Mouse (Mus musculus) urinary bladder, adult 2 months (tissue): ENCODE results near the gene Hist1h4c. TPM values are rescaled to one million over a fixed set of nuclear protein-coding genes. Genes with fewer than 3 reads are reported as not detected.
A peak's percentile ranks its signal among the peaks of the same experiment; 100 is the strongest.

Source experiments
- DNase-seq: peaks from one replicate; pipeline ENCODE4 v3.0.0; 2022; ENCODE audit warnings: low spot score
- polyA plus RNA-seq: library from polyadenylated mRNA; depleted of rRNA; stranded (reverse); fragments of >200 nt; gene quantifications from 2 replicates; pipeline ENCODE4 v1.2.3, GENCODE M21; 2012; rRNA removed

The Hist1h4c gene
- polyA plus RNA-seq: 0.47 and 1.7 TPM in 2 replicates

DNA sequence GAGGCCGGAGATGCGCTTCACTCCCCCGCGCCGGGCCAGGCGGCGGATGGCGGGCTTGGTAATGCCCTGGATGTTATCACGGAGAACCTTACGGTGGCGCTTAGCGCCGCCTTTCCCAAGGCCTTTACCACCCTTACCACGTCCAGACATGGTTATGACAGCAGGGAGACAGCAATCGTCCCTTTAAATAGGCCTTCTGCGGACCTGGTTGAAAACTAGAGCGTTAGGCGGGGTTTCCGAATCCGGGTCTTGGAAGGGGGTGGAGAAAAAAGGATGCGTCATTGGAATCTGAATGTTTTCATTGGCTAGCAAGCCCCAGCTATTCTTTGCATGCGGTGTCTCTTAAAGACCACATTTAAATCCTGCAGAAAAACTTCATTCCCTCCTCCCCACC lies at the start of gene Hist1h4c:
Gene Hist1h4c, minus strand, starts transcription at position 155 of the 394 bp plus-strand sequence.
- peak; percentile 96 for DNase-seq

DNA sequence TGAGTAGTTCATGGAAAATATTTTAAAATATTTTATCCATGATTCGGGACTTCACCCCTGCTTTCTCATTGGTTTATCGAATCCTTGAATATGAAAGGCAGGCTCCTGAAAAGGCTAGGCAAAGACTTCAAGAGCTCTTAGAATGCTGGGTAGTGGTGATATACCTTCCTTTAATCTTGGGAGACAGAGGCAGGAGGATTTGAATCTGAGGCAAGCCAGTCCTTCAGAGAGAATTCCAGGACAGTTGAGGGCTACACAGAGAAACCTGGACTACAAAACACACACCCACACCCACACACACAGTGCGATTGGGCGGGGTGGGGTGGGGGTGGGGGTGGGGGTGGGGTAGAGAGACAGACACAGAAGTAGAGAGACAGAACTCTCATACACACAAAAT lies 49.6 kb upstream of the Hist1h4c start:
- no peak for DNase-seq

DNA sequence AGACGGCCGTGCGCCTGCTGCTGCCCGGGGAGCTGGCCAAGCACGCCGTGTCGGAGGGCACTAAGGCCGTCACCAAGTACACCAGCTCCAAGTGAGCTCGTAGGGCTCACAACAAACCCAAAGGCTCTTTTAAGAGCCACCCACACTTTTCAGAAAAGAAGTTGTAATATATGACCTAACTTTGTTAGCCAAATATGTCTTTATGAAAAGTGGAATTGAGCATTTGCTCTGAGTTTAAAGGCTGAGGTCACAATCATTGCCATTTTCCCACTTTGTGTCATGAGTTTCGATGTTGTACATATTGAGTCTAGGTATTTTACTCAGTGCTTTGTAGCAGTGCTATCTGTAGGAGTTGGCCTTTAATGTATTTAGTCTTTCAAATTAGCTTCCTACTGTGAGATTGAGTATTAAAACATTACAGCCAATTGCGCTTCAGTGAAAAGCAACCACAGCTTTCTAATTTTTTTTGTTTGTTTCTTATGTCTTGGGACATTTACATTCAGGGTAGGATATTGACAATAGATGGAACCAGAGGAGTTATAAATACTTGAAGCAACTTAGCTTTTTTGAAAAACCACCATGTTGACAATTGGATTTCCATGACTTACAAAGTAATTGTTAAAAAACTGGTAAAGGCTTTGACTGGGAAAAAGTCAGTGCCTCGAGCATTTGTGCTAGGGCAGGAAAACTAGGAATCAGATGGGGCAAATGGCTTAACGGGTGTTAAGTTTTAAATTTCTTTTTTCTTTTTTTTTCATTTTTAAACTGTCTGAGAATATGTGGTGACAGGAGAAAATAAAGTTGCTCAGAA lies 49.0 kb upstream of the Hist1h4c start:
- no peak for DNase-seq

DNA sequence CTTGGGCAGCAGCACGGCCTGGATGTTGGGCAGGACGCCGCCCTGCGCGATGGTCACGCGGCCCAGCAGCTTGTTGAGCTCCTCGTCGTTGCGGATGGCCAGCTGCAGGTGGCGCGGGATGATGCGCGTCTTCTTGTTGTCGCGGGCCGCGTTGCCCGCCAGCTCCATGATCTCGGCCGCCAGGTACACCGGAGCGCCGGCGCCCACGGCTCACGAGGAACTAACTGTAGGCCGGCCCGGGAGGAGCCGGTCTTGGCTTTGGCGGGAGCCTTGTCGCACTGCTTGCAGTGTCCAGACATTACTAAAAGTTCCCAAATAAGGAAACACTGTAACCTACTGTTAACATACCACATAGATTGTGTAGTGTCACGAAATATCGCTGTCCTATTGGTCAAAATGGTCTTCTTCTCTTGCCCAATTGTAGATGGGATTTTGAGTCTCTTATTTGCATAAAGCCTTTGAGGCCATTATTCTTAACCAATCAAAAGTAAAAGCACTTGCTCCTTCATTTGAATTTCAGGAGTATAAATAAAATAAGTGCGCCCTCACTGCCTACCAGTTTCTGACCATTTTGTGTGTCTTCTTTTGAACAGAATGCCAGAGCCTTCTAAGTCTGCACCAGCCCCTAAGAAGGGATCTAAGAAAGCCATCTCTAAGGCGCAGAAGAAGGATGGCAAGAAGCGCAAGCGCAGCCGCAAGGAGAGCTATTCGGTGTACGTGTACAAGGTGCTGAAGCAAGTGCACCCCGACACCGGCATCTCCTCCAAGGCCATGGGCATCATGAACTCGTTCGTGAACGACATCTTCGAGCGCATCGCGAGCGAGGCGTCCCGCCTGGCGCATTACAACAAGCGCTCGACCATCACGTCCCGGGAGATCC lies 48.2 kb upstream of the Hist1h4c start, which contains the start of gene Hist1h2bb:
Gene Hist1h2bb, plus strand, starts transcription at position 534 of the 880 bp plus-strand sequence.
- peak; percentile 70 for DNase-seq

DNA sequence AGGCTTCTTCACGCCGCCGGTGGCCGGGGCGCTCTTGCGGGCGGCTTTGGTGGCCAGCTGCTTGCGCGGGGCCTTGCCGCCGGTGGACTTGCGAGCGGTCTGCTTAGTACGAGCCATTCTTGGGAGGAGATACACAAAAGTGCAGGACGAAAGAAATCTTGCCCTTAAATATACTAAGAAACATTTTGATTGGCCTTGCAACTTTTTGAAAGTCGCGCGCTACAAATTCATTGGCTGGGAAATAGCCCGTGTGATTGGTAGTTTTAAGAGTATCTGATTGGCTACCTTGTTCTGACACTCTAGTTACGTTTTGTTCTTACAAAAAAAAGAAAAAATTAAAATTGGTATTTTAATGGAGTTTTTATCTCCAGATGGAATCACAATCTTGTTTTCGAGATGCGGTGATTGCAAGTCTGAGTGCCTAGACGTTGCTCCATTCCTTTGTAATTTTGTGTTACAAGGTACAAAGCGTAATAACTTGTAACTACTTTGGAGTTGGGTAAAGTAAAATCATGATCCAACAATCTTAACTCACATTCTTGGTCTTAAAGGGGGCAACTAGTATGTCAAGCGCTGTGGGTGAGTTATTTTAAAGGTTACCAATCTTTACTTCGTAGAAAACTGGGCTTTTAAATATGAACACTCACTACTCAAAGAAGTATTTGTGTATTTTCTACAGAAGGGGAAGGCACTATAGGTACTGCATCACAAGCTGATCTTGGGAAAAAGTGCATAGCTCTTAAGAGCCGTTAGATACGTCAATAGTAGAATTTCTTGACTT lies 47.3 kb upstream of the Hist1h4c start, which contains the start of gene Hist1h3c:
Gene Hist1h3c, minus strand, starts transcription at position 222 of the 781 bp plus-strand sequence.
- peak; percentile 45 for DNase-seq

DNA sequence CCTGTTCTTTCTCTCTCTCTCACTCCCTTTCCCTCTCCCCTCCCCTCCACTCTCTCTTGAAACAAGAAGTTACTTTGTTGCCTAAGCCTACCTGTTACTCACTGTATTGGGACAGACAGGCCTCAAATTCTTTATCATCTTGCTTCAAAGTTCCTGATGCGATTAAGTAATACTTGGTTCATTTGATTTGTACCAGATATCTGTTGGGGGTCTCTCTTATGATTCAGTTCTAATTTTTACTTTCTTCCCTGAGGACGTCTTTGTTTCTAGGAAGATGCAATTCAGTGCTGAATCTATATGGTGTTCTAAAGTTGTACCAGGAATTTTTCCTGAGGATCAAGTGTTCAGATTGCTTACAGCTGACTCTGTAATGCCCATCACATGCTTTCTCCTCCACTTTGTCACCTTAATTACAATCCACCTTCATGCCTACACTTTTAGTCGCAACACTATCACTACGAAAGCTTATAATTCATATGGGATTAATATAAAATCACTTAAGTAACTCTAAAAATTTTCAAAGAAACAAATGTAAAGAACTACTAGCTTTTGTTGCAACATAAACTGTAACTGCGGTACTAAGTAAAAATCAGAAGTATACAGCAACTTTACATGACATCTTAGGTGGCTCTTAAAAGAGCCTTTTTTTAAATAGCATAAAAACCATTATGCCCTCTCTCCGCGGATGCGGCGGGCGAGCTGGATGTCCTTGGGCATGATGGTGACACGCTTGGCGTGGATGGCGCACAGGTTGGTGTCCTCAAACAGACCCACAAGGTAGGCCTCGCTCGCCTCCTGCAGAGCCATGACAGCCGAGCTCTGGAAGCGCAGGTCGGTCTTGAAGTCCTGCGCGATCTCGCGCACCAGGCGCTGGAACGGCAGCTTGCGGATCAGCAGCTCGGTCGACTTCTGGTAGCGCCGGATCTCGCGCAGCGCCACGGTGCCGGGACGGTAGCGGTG lies 46.4 kb upstream of the Hist1h4c start:
- no peak for DNase-seq

DNA sequence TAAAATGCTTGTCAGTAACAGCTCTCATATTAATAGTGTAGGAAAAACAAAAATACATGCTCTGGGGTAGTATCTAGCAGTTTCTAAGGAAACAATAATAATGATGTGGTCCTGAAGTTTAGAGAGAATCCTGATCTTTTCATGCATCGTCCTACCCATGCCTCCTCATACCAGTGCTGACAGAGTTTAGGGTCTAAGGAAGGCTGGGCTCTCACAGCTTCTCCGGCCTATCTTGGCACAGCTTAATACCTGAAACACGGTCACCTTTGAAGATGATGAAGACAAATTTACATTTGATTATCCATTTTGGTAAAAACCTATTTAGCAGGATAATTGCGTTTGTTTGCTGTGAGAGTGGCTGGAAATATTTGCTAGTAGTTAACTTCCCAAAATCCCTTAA lies 45.7 kb upstream of the Hist1h4c start:
- no peak for DNase-seq

DNA sequence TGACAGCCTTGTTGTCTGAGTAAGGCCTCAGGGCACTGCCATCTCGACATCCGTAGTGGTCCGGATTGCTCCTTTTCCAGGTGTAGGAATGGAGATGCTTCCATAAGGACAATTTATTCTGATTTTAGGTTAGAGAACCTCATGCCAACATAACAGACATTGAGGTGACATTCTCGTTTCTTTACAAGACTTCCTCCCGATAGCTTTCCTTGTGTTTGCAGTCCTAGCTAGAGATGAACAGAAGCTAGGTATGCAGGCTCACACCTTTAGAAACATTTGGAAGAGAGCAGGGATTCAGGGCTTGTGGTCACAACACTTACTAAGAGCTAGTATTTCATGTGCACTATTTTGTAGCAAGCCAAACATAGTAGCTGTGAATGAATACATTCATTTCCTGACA lies 45.0 kb upstream of the Hist1h4c start:
- no peak for DNase-seq

DNA sequence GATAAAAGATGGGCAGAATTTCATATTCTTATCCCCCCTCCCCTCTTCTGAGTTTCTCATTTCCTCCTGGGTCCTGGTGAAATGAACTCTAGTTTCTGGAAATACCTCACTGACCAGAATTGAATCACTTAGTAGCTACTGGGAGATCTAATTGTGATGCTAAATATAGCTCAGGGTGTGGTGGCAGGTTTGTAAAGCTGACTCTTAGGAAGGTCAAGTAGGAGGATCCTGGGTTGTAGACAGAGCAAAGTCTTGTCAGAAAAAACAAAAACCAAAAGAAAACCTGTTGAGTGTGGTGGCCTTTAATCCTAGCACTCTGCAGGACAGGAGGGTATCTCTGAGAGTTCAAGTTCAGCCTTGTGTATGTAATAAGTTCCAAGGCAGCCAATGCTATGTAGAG lies 43.8 kb upstream of the Hist1h4c start:
- DNase-seq: no peak

DNA sequence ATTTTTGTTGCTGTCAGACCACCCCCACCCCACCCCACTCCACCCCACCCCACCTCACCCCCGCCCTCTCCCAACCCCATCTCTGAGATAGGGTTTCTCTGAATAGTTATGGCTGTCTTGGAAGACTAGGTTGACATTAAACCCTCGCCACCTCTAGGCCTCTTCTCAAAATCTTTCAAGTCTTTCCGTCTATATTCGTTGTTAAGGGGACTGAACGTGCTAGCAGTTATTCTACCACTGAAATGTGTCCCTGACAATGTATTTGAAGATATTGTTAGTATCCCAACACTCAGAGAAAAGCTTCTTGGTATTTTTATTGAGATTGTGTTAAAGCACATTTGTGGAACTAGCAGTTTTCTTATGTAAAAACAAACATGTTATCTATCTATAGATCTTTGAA lies 42.7 kb upstream of the Hist1h4c start:
- DNase-seq: no peak

DNA sequence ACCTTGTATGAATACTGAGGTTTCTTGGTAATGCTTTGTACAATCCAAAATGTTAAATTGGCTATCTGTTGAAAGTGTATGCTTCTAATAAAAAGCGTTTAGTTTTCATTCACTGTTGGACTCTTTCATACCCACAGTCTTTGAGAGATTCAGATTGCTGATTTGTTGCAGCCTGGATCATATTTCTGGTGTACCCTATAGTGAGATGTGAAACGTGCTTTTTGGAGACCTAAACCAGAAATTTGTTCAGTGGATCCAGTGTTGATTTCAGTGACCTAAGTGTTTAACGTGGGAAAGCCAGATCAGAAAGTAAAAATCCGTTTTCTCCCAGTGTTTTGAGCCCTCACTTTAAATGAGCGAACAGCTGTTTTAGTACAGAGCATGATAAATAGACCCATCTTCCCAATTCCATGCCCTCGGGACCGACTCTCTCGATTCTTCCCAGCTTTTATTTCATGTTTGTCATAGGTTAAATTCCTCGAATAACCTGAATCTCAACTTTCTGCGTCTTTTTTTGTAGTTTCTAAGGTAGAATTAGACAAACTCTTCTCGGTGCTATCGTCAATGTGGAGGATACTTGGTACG lies 42.1 kb upstream of the Hist1h4c start:
- DNase-seq: no peak

DNA sequence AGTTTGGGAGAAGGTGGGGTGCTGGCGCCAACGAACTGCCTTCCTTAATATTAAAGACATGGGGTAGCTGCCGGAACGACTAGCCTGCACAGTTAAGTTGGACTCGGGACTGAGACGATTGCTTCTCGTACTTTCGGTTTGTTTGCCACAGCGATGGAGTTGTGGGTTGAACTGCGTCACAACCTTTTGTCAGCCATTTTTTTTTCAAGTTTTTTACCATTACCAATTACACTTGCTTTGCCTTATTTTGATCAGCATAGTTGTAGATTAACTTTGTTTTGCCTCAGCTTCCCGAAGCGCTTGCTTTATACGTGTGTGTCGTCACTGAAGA lies 41.6 kb upstream of the Hist1h4c start:
- DNase-seq: no peak

DNA sequence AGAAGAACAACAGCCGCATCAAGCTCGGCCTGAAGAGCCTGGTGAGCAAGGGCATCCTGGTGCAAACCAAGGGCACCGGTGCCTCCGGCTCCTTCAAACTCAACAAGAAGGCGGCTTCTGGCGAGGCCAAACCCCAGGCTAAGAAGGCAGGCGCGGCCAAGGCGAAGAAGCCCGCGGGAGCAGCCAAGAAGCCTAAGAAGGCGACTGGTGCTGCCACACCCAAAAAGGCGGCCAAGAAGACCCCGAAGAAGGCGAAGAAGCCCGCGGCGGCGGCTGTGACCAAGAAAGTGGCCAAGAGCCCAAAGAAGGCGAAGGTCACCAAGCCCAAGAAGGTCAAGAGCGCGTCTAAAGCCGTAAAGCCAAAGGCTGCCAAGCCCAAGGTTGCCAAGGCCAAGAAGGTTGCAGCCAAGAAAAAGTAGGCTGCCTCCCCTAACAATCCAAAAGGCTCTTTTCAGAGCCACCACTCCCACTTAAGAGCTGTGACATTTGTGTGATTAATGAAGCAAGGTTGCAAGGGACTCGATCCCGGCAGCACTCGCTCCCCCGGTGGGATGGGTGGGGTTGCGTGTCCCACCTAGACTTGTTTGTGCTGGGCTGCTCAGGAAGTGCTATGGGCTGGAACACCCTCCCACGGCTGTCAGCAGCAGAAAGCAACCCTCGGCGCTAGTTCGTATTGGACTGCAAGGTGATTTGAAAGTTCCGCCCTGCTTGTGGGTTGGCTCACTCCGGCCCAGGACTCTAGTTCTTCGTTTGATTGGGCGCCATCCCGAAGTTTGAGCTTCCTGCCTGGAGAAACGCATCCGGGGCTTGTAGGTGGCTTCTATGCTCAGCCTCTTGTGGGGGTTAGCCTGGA lies 41.0 kb upstream of the Hist1h4c start:
- DNase-seq: peak; percentile 84

DNA sequence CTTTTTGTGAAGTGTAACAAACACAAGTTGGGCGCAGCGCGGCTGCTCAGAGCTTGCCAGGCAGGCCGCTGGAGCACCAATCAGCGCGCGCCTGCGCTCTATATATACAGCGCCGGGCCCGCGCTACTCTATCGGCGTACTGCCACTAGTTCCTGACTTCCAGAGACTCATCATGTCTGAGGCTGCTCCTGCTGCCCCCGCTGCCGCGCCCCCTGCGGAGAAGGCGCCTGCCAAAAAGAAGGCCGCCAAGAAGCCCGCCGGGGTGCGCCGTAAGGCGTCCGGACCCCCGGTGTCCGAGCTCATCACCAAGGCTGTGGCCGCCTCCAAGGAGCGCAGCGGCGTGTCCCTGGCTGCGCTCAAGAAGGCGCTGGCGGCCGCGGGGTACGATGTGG lies 40.4 kb upstream of the Hist1h4c start, which contains the start of gene Hist1h1c:
Gene Hist1h1c, plus strand, starts transcription at position 132 of the 392 bp plus-strand sequence.
- DNase-seq: peak; percentile 94

DNA sequence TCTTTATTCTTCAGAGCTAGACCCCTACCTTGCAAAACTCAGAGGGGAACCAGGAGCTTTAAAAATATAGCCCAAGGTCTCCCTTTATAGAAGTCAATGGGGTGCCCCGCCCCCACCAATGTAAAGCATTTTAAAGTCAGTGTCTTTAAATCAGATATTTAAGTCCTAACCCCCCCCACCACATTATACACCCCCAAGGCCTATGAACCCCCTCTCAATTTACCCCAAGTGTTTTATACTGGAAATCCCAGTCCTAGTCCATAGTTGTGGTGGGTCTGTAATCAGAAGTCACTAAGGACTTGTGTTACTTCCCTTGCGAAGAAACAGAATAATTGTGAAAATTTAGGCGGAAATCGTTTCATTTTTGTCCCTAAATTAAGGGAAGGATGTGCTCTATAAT lies 39.8 kb upstream of the Hist1h4c start:
- DNase-seq: no peak

DNA sequence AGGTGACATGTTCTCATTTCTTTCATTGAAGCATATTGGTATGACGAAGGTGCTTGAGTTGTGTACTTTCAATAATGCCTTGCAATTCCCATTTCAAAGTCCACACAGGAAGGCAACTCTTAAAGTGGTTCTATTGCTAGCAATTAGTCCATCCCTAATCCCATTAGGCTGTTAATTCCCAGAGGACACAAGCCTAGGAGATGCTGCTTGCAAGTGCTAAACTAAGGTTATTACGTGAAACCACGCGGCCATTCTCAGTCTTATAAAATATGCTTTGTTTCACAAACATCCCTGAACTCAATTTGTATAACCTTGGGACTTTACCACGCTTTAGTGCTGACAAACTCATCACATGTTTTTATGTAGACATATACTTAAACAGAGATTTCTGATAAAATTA lies 38.8 kb upstream of the Hist1h4c start:
- DNase-seq: no peak

DNA sequence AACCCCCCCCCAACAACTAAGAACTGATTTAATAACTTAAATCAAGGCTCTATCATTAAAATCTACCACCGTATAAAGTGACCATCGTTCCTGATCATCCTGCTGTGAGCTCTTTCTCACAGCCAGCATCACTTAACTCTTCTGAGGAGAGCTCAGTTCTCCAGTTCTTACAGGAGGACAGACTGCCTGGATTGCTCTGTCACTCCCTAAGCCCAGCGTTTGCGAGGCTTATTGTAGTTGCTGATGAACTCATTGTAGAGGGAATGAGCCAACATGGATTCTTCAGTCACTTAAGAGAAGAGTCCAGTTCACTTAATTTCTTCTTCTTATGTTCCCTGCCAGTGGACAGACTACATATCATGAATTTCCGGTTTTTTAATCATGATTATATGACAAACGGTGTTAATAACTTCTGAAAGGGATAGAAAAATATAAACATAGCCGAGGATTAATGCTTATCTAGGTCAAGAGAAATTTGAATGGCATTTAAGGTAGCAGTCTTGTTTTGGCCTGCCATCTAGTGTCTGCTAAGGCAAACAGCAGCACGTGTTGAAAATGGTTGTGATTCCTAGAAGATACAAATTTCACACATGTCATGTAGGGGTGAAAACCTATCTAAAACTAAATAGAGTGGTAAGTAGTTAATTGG lies 34.0 kb upstream of the Hist1h4c start:
- DNase-seq: no peak

DNA sequence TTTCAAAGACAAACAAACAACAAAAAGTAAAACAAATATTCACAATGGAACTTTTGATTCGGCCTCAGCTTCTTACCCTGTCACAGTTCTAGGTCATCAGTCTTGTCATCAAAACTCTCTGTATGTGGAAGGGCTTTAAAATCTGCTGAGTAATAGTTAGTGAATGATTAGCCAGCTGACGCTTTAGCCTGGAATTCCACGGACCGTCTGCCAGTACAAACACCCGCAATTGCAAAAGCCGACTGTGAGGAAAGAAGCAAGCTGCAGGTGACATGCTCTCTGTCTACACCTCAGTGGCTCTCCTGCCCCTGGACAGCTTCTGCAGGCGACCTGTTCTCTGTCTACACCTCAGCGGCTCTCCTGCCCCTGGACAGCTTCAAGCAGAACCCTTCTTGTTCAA lies 32.2 kb upstream of the Hist1h4c start:
- DNase-seq: no peak

DNA sequence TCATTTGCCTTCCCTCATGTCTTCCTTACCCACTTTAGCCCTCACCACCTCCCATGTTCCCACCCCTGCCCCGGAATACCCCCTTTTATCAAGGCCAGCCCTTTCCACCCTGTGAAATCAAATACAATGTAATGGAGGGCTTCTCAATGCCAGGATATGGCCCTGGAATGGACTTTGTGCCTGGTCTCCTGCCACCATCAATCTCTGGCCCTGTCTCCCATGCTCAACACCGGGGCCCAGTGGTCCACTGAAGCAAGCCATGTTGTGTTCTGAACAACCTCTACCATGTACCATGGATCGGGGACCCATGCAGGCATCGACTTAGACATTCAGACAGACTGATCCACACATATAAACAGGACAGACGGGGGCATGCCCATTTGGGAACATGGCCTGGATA lies 31.5 kb upstream of the Hist1h4c start:
- DNase-seq: no peak
